Mouse (Mus musculus): ENCODE results near the gene Cfap43. TPM values are rescaled to one million over a fixed set of nuclear protein-coding genes. Genes with fewer than 3 reads are reported as not detected.

The Cfap43 gene
- polyA plus RNA-seq, 1 experiment from 2014 or later, result 0.15 TPM

DNA sequence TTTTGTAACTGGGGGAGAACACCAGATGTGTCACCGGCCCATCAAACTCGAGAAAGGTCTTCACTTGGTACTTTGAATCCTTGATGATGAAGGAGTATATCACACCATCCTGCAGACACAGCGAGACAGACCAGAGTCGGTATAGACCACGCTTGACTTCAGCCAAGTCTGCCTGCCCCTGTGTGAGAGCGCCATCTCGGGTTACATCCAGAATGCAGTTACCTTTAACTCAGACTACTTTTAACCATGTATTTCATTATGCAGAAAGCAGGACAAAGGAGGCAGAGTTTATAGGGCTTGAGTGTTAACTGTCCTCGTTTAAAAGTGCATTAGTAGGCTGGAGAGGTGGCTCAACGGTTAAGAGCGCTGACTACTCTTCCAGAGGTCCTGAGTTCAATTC lies 107.0 kb downstream of the Cfap43 start:
- WGBS, result 73% methylated on average over 10 of the region's 10 CpGs
- no peak for ATAC-seq
- no peak overlapping the region for H3K4me3 ChIP-seq (ENCODE audit: low read length)

DNA sequence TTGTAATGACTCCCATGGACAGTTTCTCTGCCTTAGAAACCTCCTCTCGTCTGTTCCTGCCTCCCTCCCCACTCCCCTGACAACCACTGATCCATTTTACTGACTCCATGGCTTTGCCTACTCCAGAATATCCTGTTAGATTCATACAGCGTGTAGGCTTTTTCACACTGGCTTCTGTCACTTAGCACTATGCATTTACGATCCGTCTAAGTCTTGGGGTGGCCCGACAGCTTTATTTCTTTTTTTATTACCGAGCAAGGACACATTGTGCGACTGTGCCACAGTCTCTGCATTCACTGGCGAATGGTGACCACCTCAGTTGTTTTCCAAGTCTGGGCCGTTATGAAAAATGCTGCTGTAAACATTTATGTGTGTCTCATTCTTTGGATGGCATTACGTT lies 120.5 kb downstream of the Cfap43 start:
- Histone ChIP-seq H3K9ac (ENCODE audit: low read depth, low read length) (no peak overlapping the region), H3K4me1 (ENCODE audit: control insufficient read depth, insufficient read depth, low read length) (no peaks in the 10 kb centered on the region), H3K36me3 (ENCODE audit: control insufficient read depth, insufficient read depth, low read length) (no peaks in the 10 kb centered on the region), H3K4me3 (ENCODE audit: low read length) (no peak overlapping the region), H3K27ac (ENCODE audit: low read length) (no peak overlapping the region), H3K27me3 (replicated peaks; ENCODE audit: control insufficient read depth, insufficient read depth, low read length) (no peaks in the 10 kb centered on the region), H3K9me3 (ENCODE audit: control insufficient read depth, low read length) (no peaks in the 10 kb centered on the region), H3K4me2 (ENCODE audit: low read depth, low read length) (no peak overlapping the region)
- WGBS, result 64% methylated on average over 10 of the region's 10 CpGs
- no peak for ATAC-seq

More for the DNA sequence above, 107.0 kb downstream of the Cfap43 start:
- Histone ChIP-seq H3K4me1 (ENCODE audit: control insufficient read depth, insufficient read depth, low read length) (no peaks in the 10 kb centered on the region), H3K9me3 (ENCODE audit: control insufficient read depth, low read length) (no peaks in the 10 kb centered on the region), H3K4me2 (ENCODE audit: low read depth, low read length) (no peak overlapping the region), H3K9ac (ENCODE audit: low read depth, low read length) (no peak overlapping the region), H3K36me3 (ENCODE audit: control insufficient read depth, insufficient read depth, low read length) (no peaks in the 10 kb centered on the region), H3K27me3 (replicated peaks; ENCODE audit: control insufficient read depth, insufficient read depth, low read length) (no peaks in the 10 kb centered on the region), H3K27ac (ENCODE audit: low read length) (no peak overlapping the region)

DNA sequence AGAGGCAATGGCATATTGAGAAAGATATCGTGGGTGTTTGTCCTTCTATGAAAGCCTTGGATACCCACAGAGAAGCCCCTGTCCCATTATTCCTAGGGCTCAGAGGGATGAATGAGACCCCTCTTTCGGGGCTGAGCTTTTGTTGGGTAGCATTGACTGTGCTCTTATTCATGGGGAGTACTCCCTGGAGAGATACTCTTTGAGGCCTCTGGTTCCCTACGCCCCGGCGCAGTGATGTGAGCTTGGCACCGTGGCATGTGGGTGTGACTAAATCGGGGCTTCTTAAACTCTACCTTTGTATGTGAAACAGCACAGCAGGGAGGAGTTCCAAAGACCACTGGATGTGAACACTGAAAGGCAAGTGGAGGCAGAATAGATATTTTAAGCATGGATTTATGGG lies 122.4 kb downstream of the Cfap43 start:
- ATAC-seq, result no peak
- 80% methylated on average over 7 of the region's 7 CpGs for WGBS
- no peaks in the 10 kb centered on the region for H3K27me3 ChIP-seq (replicated peaks; ENCODE audit: control insufficient read depth, insufficient read depth, low read length)
- H3K4me1 ChIP-seq (ENCODE audit: control insufficient read depth, insufficient read depth, low read length), result no peaks in the 10 kb centered on the region
- no peak overlapping the region for H3K4me2 ChIP-seq (ENCODE audit: low read depth, low read length)
- no peak overlapping the region for H3K9ac ChIP-seq (ENCODE audit: low read depth, low read length)
- H3K4me3 ChIP-seq (ENCODE audit: low read length), result no peak overlapping the region
- no peaks in the 10 kb centered on the region for H3K36me3 ChIP-seq (ENCODE audit: control insufficient read depth, insufficient read depth, low read length)
- H3K9me3 ChIP-seq (ENCODE audit: control insufficient read depth, low read length), result no peaks in the 10 kb centered on the region
- H3K27ac ChIP-seq (ENCODE audit: low read length), result no peak overlapping the region

DNA sequence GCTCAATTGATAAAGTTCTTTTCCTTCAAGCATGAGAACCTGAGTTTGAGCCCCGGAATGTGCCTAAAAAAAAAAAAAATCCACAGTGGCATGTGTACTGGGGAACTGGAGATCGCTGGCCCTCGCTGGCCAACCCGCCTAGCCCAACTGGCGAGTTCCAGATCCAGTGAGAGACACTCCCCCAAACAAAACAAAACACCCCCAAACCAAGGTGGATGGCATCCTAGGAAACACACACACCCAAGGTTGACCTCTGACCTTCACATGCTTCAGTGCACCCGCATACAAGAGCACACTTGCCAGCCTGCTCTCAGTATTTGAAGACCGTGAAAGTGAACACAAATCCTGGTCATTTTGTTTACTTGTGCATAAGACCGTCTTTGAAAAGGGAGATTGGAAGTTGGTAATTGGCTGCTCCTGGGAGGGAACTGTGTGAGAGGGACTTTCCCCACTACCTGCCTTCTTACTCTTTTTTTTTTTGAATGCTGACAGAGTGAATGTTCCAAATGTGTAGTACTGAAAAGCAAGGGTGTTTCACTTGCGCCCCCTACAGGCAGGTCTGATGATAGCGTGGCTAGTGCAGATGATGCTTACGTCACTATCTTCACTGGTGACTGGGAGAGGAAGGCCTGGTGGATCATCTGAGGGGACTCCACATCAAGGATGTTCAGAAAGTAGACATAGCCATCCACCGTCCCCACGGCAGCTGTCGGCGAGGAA lies 123.9 kb downstream of the Cfap43 start:
- WGBS, result 54% methylated on average over 15 of the region's 15 CpGs
- Histone ChIP-seq H3K27ac (ENCODE audit: low read length) (no peak overlapping the region), H3K36me3 (ENCODE audit: control insufficient read depth, insufficient read depth, low read length) (no peaks in the 10 kb centered on the region), H3K9ac (ENCODE audit: low read depth, low read length) (no peak overlapping the region), H3K9me3 (ENCODE audit: control insufficient read depth, low read length) (no peaks in the 10 kb centered on the region), H3K4me2 (ENCODE audit: low read depth, low read length) (no peak overlapping the region), H3K27me3 (replicated peaks; ENCODE audit: control insufficient read depth, insufficient read depth, low read length) (no peaks in the 10 kb centered on the region), H3K4me1 (ENCODE audit: control insufficient read depth, insufficient read depth, low read length) (no peaks in the 10 kb centered on the region), H3K4me3 (ENCODE audit: low read length) (no peak overlapping the region)
- ATAC-seq, result no peak

DNA sequence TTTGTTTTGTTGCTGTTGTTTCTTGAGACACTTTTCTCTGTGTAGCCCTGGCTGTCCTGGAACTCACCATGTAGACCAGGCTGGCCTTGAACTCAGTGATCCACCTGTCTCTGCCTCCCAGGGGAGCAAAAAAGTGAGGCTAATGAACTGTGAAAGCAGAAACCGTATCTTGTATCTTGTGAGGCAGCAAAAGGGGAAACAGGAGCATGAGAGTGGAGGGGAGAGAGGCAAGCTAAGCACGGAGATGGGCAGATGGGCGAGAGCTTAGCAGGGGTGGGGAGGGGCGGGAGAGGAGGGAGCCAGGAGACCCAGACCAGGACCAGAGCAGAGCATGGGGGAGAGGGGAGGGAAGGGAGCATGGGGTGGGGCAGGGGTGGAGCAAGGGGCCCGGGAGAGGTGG lies 124.8 kb downstream of the Cfap43 start:
- H3K4me2 ChIP-seq (ENCODE audit: low read depth, low read length), result no peak overlapping the region
- no peaks in the 10 kb centered on the region for H3K36me3 ChIP-seq (ENCODE audit: control insufficient read depth, insufficient read depth, low read length)
- WGBS, result 35% methylated on average over 5 of the region's 5 CpGs
- no peaks in the 10 kb centered on the region for H3K4me1 ChIP-seq (ENCODE audit: control insufficient read depth, insufficient read depth, low read length)
- no peak overlapping the region for H3K4me3 ChIP-seq (ENCODE audit: low read length)
- no peaks in the 10 kb centered on the region for H3K27me3 ChIP-seq (replicated peaks; ENCODE audit: control insufficient read depth, insufficient read depth, low read length)
- no peak overlapping the region for H3K9ac ChIP-seq (ENCODE audit: low read depth, low read length)
- H3K9me3 ChIP-seq (ENCODE audit: control insufficient read depth, low read length), result no peaks in the 10 kb centered on the region
- no peak overlapping the region for H3K27ac ChIP-seq (ENCODE audit: low read length)
- no peak for ATAC-seq

DNA sequence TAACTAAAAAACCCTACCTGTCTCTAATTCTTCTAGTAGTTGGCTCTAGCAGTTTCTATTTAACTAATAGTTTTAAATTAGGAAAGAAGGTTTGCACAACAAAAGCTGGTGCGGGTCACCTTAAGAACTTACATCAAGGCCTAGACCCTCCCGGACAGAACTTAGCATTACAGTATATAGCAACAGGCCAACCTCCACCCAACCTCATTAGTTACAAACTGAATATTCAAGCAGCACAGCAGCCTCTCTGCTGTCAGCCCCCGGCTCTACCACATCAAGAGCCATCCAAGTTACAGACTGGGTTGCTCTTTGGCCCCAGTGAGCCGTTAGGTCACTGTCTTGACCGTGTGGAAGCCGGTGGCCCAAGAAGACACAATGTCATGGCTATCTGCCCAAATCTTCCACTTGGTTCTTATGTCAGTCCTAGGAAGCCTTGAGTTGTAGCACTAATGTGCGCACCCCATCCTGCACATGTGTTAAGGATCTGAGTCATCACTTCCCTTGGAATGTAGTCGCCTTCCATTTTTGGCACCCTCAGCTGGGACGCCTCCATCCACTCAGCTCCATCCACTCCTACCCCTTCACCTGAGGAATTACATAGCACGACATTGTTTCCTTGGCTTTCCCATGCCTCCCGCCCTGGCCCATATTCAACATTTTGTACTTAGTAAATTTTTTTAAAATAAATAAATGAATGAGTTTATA lies 128.6 kb downstream of the Cfap43 start:
- no peak for ATAC-seq
- Histone ChIP-seq H3K27ac (ENCODE audit: low read length) (no peak overlapping the region), H3K27me3 (replicated peaks; ENCODE audit: control insufficient read depth, insufficient read depth, low read length) (no peaks in the 10 kb centered on the region), H3K9me3 (ENCODE audit: control insufficient read depth, low read length) (no peaks in the 10 kb centered on the region), H3K9ac (ENCODE audit: low read depth, low read length) (no peak overlapping the region), H3K4me3 (ENCODE audit: low read length) (no peak overlapping the region), H3K4me2 (ENCODE audit: low read depth, low read length) (no peak overlapping the region), H3K4me1 (ENCODE audit: control insufficient read depth, insufficient read depth, low read length) (no peaks in the 10 kb centered on the region), H3K36me3 (ENCODE audit: control insufficient read depth, insufficient read depth, low read length) (no peaks in the 10 kb centered on the region)
- WGBS, result 91% methylated on average over 11 of the region's 11 CpGs

DNA sequence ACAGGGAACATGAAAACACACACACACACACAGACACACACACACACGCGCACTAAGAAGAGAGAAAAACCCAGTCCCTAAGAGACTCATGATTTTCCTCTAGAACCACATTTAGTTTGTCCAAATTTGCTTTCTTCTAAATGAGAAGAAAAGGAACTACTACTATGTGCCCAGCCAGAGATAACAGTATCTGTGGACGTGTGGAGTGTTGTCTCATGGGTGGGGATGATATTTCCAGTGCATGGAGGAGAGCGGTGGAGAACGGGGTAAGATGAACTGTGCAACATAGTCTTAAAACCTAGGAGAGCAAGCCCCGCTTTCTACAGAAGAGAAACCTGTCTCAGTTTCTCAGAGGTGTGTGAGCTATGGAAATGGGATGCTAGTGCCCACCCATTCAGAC lies 135.2 kb downstream of the Cfap43 start:
- ATAC-seq, result no peak
- 85% methylated on average over 6 of the region's 6 CpGs for WGBS
- no peak overlapping the region for H3K9ac ChIP-seq (ENCODE audit: low read depth, low read length)
- no peaks in the 10 kb centered on the region for H3K9me3 ChIP-seq (ENCODE audit: control insufficient read depth, low read length)
- no peaks in the 10 kb centered on the region for H3K36me3 ChIP-seq (ENCODE audit: control insufficient read depth, insufficient read depth, low read length)
- no peak overlapping the region for H3K27ac ChIP-seq (ENCODE audit: low read length)
- no peaks in the 10 kb centered on the region for H3K4me1 ChIP-seq (ENCODE audit: control insufficient read depth, insufficient read depth, low read length)
- H3K27me3 ChIP-seq (replicated peaks; ENCODE audit: control insufficient read depth, insufficient read depth, low read length), result no peaks in the 10 kb centered on the region
- H3K4me2 ChIP-seq (ENCODE audit: low read depth, low read length), result no peak overlapping the region
- no peak overlapping the region for H3K4me3 ChIP-seq (ENCODE audit: low read length)

DNA sequence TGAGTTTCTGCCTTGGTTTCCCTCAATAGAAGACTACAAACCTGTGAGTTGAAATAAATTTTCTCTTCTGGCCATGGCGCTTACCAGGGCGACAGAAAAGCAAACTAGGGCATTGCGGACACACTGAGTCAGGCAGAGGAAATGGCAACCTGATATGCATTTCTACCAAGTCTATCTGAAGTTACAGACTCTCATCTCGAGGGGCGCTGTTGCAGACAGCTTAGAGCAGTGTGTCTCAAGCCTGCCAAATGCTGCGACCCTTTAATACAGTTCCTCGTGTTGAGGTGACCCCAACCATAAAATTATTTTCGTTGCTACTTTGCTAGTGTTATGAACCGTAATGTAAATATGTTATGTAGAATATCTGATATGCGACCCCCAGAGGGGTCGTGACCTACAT lies 138.1 kb downstream of the Cfap43 start:
- no peaks in the 10 kb centered on the region for H3K9me3 ChIP-seq (ENCODE audit: control insufficient read depth, low read length)
- no peak overlapping the region for H3K4me2 ChIP-seq (ENCODE audit: low read depth, low read length)
- H3K9ac ChIP-seq (ENCODE audit: low read depth, low read length), result no peak overlapping the region
- no peak overlapping the region for H3K27ac ChIP-seq (ENCODE audit: low read length)
- no peak for ATAC-seq
- WGBS, result 75% methylated on average over 11 of the region's 11 CpGs
- H3K4me3 ChIP-seq (ENCODE audit: low read length), result no peak overlapping the region
- H3K4me1 ChIP-seq (ENCODE audit: control insufficient read depth, insufficient read depth, low read length), result no peaks in the 10 kb centered on the region
- no peaks in the 10 kb centered on the region for H3K27me3 ChIP-seq (replicated peaks; ENCODE audit: control insufficient read depth, insufficient read depth, low read length)
- no peaks in the 10 kb centered on the region for H3K36me3 ChIP-seq (ENCODE audit: control insufficient read depth, insufficient read depth, low read length)

DNA sequence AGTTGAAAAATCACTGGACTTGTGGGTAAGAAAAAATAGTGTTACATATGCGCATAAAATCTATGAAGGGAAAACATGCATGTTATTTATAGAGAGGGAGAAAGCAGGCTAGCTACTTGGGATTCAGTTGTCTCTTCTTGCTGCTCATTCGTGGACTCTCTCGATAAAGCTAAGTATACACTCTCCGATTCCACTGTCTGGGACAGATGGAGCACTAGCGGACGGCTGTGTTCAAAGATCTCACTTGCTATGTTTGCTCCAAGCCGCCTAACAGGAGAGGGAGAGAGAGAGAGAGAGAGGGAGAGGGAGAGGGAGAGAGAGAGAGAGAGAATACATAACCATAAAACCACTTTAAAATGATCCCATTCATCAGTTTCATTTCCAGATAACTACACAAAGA lies 138.9 kb downstream of the Cfap43 start:
- Histone ChIP-seq H3K4me3 (ENCODE audit: low read length) (no peak overlapping the region), H3K27me3 (replicated peaks; ENCODE audit: control insufficient read depth, insufficient read depth, low read length) (no peaks in the 10 kb centered on the region), H3K9ac (ENCODE audit: low read depth, low read length) (no peak overlapping the region), H3K4me1 (ENCODE audit: control insufficient read depth, insufficient read depth, low read length) (no peaks in the 10 kb centered on the region), H3K4me2 (ENCODE audit: low read depth, low read length) (no peak overlapping the region), H3K36me3 (ENCODE audit: control insufficient read depth, insufficient read depth, low read length) (no peaks in the 10 kb centered on the region), H3K27ac (ENCODE audit: low read length) (no peak overlapping the region), H3K9me3 (ENCODE audit: control insufficient read depth, low read length) (no peaks in the 10 kb centered on the region)
- no peak for ATAC-seq
- 86% methylated on average over 7 of the region's 7 CpGs for WGBS
